Mouse (Mus musculus) kidney, postnatal 0 days (tissue): ENCODE data around the gene Coa3. TPM values are rescaled to one million over a fixed set of nuclear protein-coding genes. Genes with fewer than 3 reads are reported as not detected.

ENCODE experiments used
- ATAC-seq: fragments of 200-750 bp; cut with Nextera tagmentation; replicated peaks from 2 replicates; pipeline ENCODE4 v1.8.0; 2017; ENCODE audit warnings: low read depth, moderate number of reproducible peaks, moderate TSS enrichment, moderate library complexity; ENCODE audit not compliant: low FRiP score
- DNase-seq: peaks from one replicate; pipeline ENCODE4 v3.0.0-alpha.2; 2016; ENCODE audit warnings: low spot score
- H3K27ac ChIP-seq: fragments of 300-500 bp; sonication (generic); 2 replicates; pipeline ENCODE4 v1.5.1; 2014; ENCODE audit warnings: mild to moderate bottlenecking
- H3K27me3 ChIP-seq: fragments of 300-500 bp; sonication (generic); 2 replicates; pipeline ENCODE4 v1.6.1; 2014; ENCODE audit warnings: low read length, mixed read lengths; ENCODE audit not compliant: insufficient read depth
- H3K36me3 ChIP-seq: fragments of 300-500 bp; sonication (generic); 2 replicates; pipeline ENCODE4 v1.6.1; 2014; ENCODE audit warnings: low read length, mixed read lengths; ENCODE audit not compliant: insufficient read depth
- H3K4me1 ChIP-seq: fragments of 300-500 bp; sonication (generic); replicated peaks from 2 replicates; pipeline ENCODE4 v1.6.1; 2014; ENCODE audit warnings: antibody characterized with exemption, low read length, mixed read lengths; ENCODE audit not compliant: insufficient read depth
- H3K4me2 ChIP-seq: fragments of 300-500 bp; sonication (generic); 2 replicates; pipeline ENCODE4 v1.6.1; 2014; ENCODE audit warnings: mild to moderate bottlenecking, low read length, moderate library complexity, mixed read lengths
- H3K4me3 ChIP-seq: fragments of 300-500 bp; sonication (generic); replicated peaks from 2 replicates; pipeline ENCODE4 v1.5.1; 2014; ENCODE audit warnings: low read depth, low read length
- H3K9ac ChIP-seq: fragments of 300-500 bp; sonication (generic); 2 replicates; pipeline ENCODE4 v1.6.1; 2014; ENCODE audit warnings: low read depth, low read length
- H3K9me3 ChIP-seq: fragments of 300-500 bp; sonication (generic); replicated peaks from 2 replicates; pipeline ENCODE4 v1.6.1; 2016; ENCODE audit warnings: low read length, inconsistent platforms, mixed read lengths
- CTCF ChIP-seq: IDR thresholded peaks from 2 replicates; pipeline ENCODE4 v1.5.1; 2016; ENCODE audit warnings: antibody characterized with exemption, low read depth, mild to moderate bottlenecking, moderate library complexity
- WGBS: fragments of 180-500 bp; shearing (Covaris S2); extraction: QIAGEN DNeasy Blood & Tissue Kit; methylation state at CpG from one replicate; pipeline ENCODE4 v1.1.7; 2014; 5-methylcytosine and 5-hydroxymethylcytosine counted together
- polyA plus RNA-seq: library from polyadenylated mRNA; unstranded; fragments of >200 nt; fragmentation: Nextera tagmentation; extraction: Ambion mirVana; gene quantifications from 2 replicates; pipeline ENCODE4 v1.2.1, GENCODE M21; 2015

Coa3 gene
- polyA plus RNA-seq, 1 experiment from 2014 or later, result 209 TPM

DNA sequence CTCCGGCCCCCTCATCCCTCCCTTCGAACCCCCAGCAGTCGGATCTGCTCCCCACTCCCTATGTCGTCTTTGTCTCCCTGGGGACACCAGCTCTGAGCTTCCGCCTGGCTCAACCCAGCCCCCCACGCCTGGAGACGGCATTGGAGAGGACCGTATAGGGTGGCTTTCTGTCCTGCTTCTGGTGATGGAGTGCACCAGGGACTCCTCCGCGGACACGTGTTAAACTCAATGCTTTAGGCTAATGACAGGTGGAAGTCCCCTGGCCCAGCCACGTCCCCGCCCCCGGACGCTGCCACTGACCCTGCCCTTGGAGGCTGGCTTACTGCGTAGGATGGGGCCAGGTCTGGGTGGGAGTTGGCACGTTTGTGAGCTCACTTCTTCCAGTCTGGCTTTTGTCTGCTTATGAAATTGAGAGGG lies 37.6 kb upstream of the Coa3 start:
- TF ChIP-seq CTCF, result no peak
- DNase-seq (peak; percentile 52), ATAC-seq (no peak; the same call in 1 of the 2 replicates)
- Histone ChIP-seq H3K27me3 (no peaks in the 10 kb centered on the region), H3K9ac (peak overlapping the region; percentile 86), H3K4me2 (peak overlapping the region; percentile 76), H3K9me3 (no peaks in the 10 kb centered on the region), H3K36me3 (peaks cover 25% of the 10 kb centered on the region), H3K4me3 (peak overlapping the region; percentile 93), H3K27ac (peak overlapping the region; percentile 77), H3K4me1 (peaks cover 4% of the 10 kb centered on the region)
- WGBS, result under 1% methylated on average over 17 of the region's 17 CpGs

DNA sequence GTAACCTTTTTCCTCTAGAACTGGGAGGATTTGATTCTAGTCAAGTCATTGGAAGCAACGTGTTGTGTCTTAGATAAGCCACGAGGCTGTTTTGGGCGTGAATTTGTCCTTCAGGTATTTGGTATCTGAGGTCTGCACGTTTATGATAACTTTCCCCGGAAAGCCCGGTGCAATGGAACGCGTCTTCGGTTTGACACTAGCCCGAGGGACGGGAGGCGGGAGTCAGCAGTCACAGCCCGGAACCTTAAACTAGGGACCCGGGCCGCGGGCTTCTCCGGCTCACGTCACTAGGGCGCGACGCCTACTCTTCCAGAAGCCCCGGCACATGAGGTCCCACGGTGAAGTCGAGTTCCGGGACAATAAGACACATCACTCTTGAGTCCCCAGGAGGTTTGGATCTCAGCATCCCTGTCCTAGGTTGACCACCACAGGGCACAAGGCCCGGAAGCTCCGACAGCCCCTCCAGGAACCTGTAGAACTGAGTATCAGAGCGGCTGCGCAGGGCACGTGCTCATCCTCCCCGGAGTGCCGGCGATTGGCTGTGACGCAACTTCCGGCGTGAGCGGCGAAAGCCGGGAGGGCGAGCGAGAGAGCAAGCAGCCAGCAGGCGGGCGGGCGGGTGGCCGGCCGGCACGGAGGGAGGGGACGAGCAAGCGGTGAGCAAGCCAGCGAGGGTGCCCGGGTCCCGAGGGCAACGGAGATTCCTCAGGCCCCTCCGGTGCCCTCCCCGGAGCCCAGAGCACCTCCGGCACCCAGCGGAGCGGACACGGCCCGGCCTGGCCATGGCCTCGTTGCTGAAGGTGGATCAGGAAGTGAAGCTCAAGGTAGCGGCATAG lies 37.0 kb upstream of the Coa3 start, which contains the start of gene Psme3:
Psme3 (plus strand) TSS at position 549 of the 836 bp plus-strand sequence.
- H3K36me3 ChIP-seq, result peaks cover 21% of the 10 kb centered on the region
- peak; percentile 90 for ATAC-seq
- WGBS, result under 1% methylated on average over 62 of the region's 62 CpGs

DNA sequence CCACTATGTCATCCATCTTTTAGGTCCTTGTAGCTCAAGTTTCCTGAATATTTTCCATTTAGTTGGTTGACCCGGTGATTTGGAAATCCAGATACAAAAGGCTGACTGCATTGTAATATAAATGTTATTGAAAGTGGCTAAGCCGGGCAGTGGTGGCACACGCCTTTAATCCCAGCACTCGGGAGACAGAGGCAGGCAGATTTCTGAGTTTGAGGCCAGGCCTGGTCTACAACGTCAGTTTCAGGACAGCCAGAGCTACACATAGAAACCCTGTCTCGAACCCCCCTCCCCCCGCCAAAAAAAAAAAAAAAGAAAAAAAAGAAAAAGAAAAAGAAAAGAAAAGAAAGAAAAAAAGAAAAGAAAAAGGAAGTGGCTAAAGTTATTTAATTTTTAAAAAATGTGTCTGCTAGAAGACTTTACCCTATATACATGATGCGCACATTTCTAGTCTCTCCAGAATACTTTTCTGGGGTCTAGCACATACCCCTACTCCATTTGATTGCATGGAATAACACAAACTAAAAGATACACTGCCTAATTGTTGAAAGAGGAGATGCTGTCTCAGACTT lies 36.3 kb upstream of the Coa3 start:
- Histone ChIP-seq H3K9ac (peak overlapping the region; percentile 86; the same call in 1 of the 2 replicates), H3K4me3 (peak overlapping the region; percentile 93), H3K4me1 (peaks cover 4% of the 10 kb centered on the region), H3K27me3 (no peaks in the 10 kb centered on the region), H3K4me2 (peak overlapping the region; percentile 76), H3K9me3 (no peaks in the 10 kb centered on the region), H3K27ac (peak overlapping the region; percentile 77), H3K36me3 (peaks cover 14% of the 10 kb centered on the region)
- ATAC-seq (no peak), DNase-seq (no peak)
- WGBS, result 84% methylated on average over 8 of the region's 8 CpGs
- no peak for TF ChIP-seq CTCF

More for the DNA sequence above, 37.0 kb upstream of the Coa3 start, which contains the start of gene Psme3:
- TF ChIP-seq CTCF, result no peak
- Histone ChIP-seq H3K4me2 (peak within 1 kb of the TSS; percentile 76), H3K4me1 (peaks cover 4% of the 10 kb centered on the region), H3K27me3 (no peaks in the 10 kb centered on the region), H3K9me3 (no peaks in the 10 kb centered on the region), H3K9ac (peak within 1 kb of the TSS; percentile 86), H3K4me3 (peak within 1 kb of the TSS; percentile 93), H3K27ac (peak within 1 kb of the TSS; percentile 77)
- peak; percentile 95 for DNase-seq

DNA sequence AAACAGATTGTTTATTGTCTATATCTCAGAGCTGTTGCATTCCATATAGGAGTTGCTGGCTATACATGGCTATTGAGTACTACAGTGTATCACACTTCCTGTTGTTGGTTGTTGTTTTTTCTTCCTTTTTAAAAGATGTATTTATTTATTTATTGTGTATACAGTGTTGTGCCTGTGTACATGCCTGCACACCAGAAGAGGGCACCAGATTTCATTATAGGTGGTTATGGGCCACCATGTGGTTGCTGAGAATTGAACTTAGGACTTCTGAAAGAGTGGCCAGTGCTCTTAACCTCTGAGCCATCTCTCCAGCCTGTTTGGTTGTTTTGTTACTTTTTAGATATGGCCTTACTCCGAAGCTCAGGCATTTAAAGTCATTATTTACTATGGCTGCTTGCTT lies 35.7 kb upstream of the Coa3 start:
- TF ChIP-seq CTCF, result no peak

GRCm38 (mm10) chr11:101312150-101312549 lies 33.2 kb upstream of the Coa3 start:
- Histone ChIP-seq H3K27me3 (no peaks in the 10 kb centered on the region), H3K36me3 (no peaks in the 10 kb centered on the region), H3K4me3 (no peak overlapping the region), H3K9me3 (no peaks in the 10 kb centered on the region), H3K4me2 (no peak overlapping the region), H3K9ac (no peak overlapping the region), H3K27ac (no peak overlapping the region), H3K4me1 (peaks cover 4% of the 10 kb centered on the region)
- ATAC-seq, result no peak
- no peak for DNase-seq
- WGBS, result 47% methylated on average over 3 of the region's 3 CpGs
- TF ChIP-seq CTCF, result no peak

More for the DNA sequence above, 35.7 kb upstream of the Coa3 start:
- Histone ChIP-seq H3K36me3 (peaks cover 8% of the 10 kb centered on the region), H3K27ac (no peak overlapping the region), H3K9me3 (no peaks in the 10 kb centered on the region), H3K4me3 (no peak overlapping the region), H3K9ac (no peak overlapping the region), H3K4me1 (peaks cover 4% of the 10 kb centered on the region), H3K4me2 (no peak overlapping the region), H3K27me3 (no peaks in the 10 kb centered on the region)
- WGBS, result 100% methylated on average over 1 of the region's 1 CpGs
- DNase-seq, result no peak
- ATAC-seq, result no peak

DNA sequence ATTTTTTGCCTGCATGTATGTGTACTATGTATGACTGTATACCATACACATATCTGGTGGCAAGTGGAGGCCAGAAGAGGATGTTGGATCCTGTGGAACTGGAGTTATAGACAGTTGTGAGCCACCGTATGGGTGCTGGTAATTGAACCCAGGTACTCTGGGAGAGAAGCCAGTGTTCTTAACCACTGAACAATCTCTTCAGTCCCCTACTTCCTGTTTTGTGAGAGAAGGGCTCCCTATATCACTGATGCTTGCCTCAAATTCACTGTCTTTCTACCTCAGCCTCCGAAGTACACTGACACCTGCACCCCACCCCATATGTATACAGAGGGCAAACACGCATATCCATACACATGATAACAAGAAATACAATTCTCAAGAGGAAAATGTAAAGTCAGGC lies 32.2 kb upstream of the Coa3 start:
- DNase-seq, result no peak
- Histone ChIP-seq H3K9ac (no peak overlapping the region), H3K36me3 (no peaks in the 10 kb centered on the region), H3K4me1 (no peaks in the 10 kb centered on the region), H3K4me3 (no peak overlapping the region), H3K4me2 (no peak overlapping the region), H3K27ac (no peak overlapping the region), H3K9me3 (no peaks in the 10 kb centered on the region), H3K27me3 (no peaks in the 10 kb centered on the region)
- ATAC-seq, result no peak
- WGBS, result 95% methylated on average over 3 of the region's 3 CpGs
- TF ChIP-seq CTCF, result no peak
